Mouse (Mus musculus) thymus, adult 2 months (tissue): ENCODE data around the gene Cox4i2.

Experiments used
- CTCF ChIP-seq: fragments of 200-500 bp; IDR thresholded peaks from 2 replicates; pipeline ENCODE4 v1.5.1; 2012; ENCODE audit warnings: mild to moderate bottlenecking, control low read depth, low read length, moderate library complexity, borderline replicate concordance; ENCODE audit not compliant: control insufficient read depth, poor library complexity, insufficient read depth; ENCODE audit errors: extremely low read depth
- POLR2A ChIP-seq: fragments of 200-500 bp; IDR thresholded peaks from 2 replicates; pipeline ENCODE4 v1.6.1; 2012; ENCODE audit warnings: mild to moderate bottlenecking, low read length, control low read depth, moderate library complexity; ENCODE audit not compliant: control insufficient read depth, poor library complexity, insufficient read depth; ENCODE audit errors: extremely low read depth

DNA sequence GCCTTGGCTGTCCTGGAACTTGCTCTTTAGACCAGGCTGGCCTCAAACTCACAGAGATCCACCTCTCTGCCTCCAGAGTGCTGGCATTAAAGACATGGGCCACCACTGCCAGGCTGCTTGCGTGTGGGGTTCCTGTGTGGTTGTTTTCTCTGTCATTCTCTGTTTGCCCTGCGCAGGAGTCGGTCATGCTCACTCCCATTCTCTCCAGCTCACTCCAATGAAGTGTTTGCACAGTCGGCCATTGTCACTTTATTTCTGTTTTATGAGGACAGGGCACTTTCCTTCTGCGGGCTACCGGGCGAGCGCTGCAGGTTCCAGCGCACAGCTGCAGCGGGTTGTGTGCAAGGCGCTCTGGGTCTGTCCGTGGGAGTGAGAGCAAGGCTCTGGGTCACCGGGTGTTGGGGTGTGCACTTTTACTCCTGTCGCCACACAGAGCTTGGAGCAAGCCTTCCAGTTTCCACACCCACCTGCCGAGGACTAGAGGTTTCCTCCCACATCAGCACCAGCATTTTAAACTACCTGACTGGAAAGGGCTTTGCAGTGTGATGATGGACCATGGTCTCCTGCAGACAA is 28.7 kb upstream of the Cox4i2 start:
- TF ChIP-seq CTCF, result no peak
- TF ChIP-seq POLR2A, result no peak
